14 mouse cellular contexts compared by ENCODE assay signal in the genomic region with DNA sequence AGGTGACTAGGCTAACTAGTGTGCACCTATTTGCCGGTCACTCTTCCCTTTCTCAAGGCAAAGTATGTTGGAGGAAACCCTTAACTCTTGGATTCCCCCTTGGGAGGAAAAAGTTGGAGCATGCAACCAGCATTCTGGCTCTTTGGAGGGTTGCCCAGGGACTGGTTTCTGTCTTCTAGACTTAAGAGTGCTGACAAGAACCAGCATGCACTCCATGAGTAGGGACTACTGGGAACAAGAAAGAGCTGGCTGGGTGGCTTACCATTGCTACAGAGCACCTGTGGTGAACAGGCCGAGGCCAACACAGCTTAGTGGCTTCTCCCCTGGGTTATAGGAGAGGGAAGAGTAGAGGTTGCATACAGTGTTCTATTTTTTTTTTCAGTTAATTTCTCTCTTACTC.
DNase-seq lines count a peak whose midpoint lies in the region; ATAC-seq and TF ChIP-seq lines count a peak whose summit lies in the region.
"Had no signal": no experiment of that assay in that cellular context is flagged by ENCODE, and none has a peak within 500 bp of the region (broad histone marks: within the 10 kb centered on the region; RNA-seq: fewer than 3 reads in every experiment).

No protein-coding gene starts in this region.

- H3K36me3 ChIP-seq in heart, adult 2 months (ENCODE audit: control insufficient read depth, insufficient read depth, low read length) = no peaks in the 10 kb centered on the region
- H3K36me3 ChIP-seq in heart, embryonic 12.5 days = no peaks in the 10 kb centered on the region
- H3K36me3 ChIP-seq: hindbrain, embryonic 12.5 days; limb, embryonic 15.5 days had no signal

- no peak for ATAC-seq in heart, embryonic 12.5 days (ENCODE audit: insufficient number of reproducible peaks, low FRiP score)
- ATAC-seq: midbrain, embryonic 16.5 days had no signal

- WGBS in heart, adult 2 months = 35% methylated on average over 2 of the region's 2 CpGs
- 39% methylated on average over 2 of the region's 2 CpGs for WGBS in heart, embryonic 12.5 days

- H3K79me2 ChIP-seq in heart, adult 2 months (replicated peaks; ENCODE audit: control insufficient read depth, insufficient read depth, low read length) = no peaks in the 10 kb centered on the region

- no peaks in the 10 kb centered on the region for H3K9me3 ChIP-seq in heart, embryonic 12.5 days (replicated peaks)
- H3K9me3 ChIP-seq: hindbrain, embryonic 12.5 days; limb, embryonic 15.5 days had no signal

- no peak overlapping the region for H3K9ac ChIP-seq in heart, adult 2 months (ENCODE audit: low read depth, low read length)
- H3K9ac ChIP-seq in heart, embryonic 12.5 days = no peak overlapping the region
- H3K9ac ChIP-seq: hindbrain, embryonic 12.5 days; limb, embryonic 15.5 days had no signal

- TF ChIP-seq POLR2A in heart, adult 2 months (IDR thresholded peaks at IDR 0.05; ENCODE audit: insufficient read depth, low read depth, low read length) = no peak

- H3K4me1 ChIP-seq in heart, adult 2 months (ENCODE audit: control insufficient read depth, insufficient read depth, low read length) = no peaks in the 10 kb centered on the region; the same call in 1 of the 2 replicates
- 0 out of 2 replicates have a peak, but pooled peaks cover 7% of the 10 kb centered on the region for H3K4me1 ChIP-seq in heart, embryonic 12.5 days (replicated peaks)
- H3K4me1 ChIP-seq: hindbrain, embryonic 12.5 days; limb, embryonic 15.5 days had no signal

- no peak for TF ChIP-seq EP300 in heart, adult 2 months (IDR thresholded peaks at IDR 0.05; ENCODE audit: insufficient read depth, low read depth, low read length)

- H3K27me3 ChIP-seq in heart, adult 2 months (ENCODE audit: control insufficient read depth, insufficient read depth, low read length) = no peaks in the 10 kb centered on the region
- no peaks in the 10 kb centered on the region for H3K27me3 ChIP-seq in heart, embryonic 12.5 days (replicated peaks)
- H3K27me3 ChIP-seq: hindbrain, embryonic 12.5 days; limb, embryonic 15.5 days had no signal

- no peak for TF ChIP-seq CTCF in heart, adult 2 months (IDR thresholded peaks at IDR 0.05)

- no peak overlapping the region for H3K27ac ChIP-seq in heart, adult 2 months
- no peak overlapping the region for H3K27ac ChIP-seq in heart, embryonic 12.5 days (ENCODE audit: poor library complexity, severe bottlenecking)
- H3K27ac ChIP-seq: gastrocnemius, adult 2 months; hindbrain, embryonic 12.5 days; limb, embryonic 15.5 days had no signal

- intact Hi-C loops in heart, adult 2 months (cut with DNase I) = no loop called here
- intact Hi-C loops in heart, postnatal 25 days (cut with DNase I) = no loop called here

- peak; percentile 51 to 55 for DNase-seq in heart, adult 2 months
- peak; percentile 65 for DNase-seq in 3T3-L1 (ENCODE audit: low read depth, low spot score)
- peak; percentile 88 for DNase-seq in adipocyte (ENCODE audit: low spot score)
- peak; percentile 21 for DNase-seq in heart, postnatal 25 days (ENCODE audit: low spot score)
- DNase-seq in layer of hippocampus, adult 9-10 months (ENCODE audit: low spot score) = no peak
- DNase-seq in MN1 (ENCODE audit: low spot score) = no peak
- DNase-seq: gastrocnemius, adult 2 months; kidney, adult 8-10 months; lung, adult 2 months; thymus, adult 2 months had no signal

- H3K4me2 ChIP-seq in heart, embryonic 12.5 days = no peak overlapping the region
- H3K4me2 ChIP-seq: hindbrain, embryonic 12.5 days; limb, embryonic 15.5 days had no signal

- no peak overlapping the region for H3K4me3 ChIP-seq in heart, adult 2 months
- no peak overlapping the region for H3K4me3 ChIP-seq in heart, embryonic 12.5 days
- H3K4me3 ChIP-seq: gastrocnemius, adult 2 months; hindbrain, embryonic 12.5 days; limb, embryonic 15.5 days had no signal

Comparison
In these comparisons a context has a peak if more than half of its experiments do, and no peak if none do; other contexts are left out.
1. DNase-seq: peak in heart, adult 2 months (2 of 2), 3T3-L1 (single experiment), adipocyte (single experiment) and heart, postnatal 25 days (single experiment); none in layer of hippocampus, adult 9-10 months (single experiment) and MN1 (single experiment).